Mouse (Mus musculus) stomach, postnatal 0 days (tissue): ENCODE data around the gene Ctnna3. TPM values are rescaled to one million over a fixed set of nuclear protein-coding genes. Genes with fewer than 3 reads are reported as not detected.
"Not testable (repeated sequence)": the region's sequence is repeated elsewhere in the genome, so short reads cannot be mapped to it uniquely, and the experiment has no call there.

ENCODE experiments used
- ATAC-seq: fragments of 200-750 bp; cut with Nextera tagmentation; 2 replicates; pipeline ENCODE4 v1.8.0; 2017; ENCODE audit not compliant: low FRiP score, low TSS enrichment
- DNase-seq: peaks from one replicate; pipeline ENCODE4 v3.0.0-alpha.2; 2016; ENCODE audit warnings: low spot score
- H3K27ac ChIP-seq: fragments of 300-500 bp; sonication (generic); replicated peaks from 2 replicates; pipeline ENCODE4 v1.5.1; 2014; ENCODE audit warnings: mild to moderate bottlenecking, control low read depth
- H3K27me3 ChIP-seq: fragments of 300-500 bp; sonication (generic); 2 replicates; pipeline ENCODE4 v1.6.1; 2014; ENCODE audit warnings: low read length; ENCODE audit not compliant: control insufficient read depth, insufficient read depth
- H3K36me3 ChIP-seq: fragments of 300-500 bp; sonication (generic); 2 replicates; pipeline ENCODE4 v1.6.1; 2014; ENCODE audit warnings: low read length, mixed read lengths; ENCODE audit not compliant: control insufficient read depth, insufficient read depth
- H3K4me1 ChIP-seq: fragments of 300-500 bp; sonication (generic); replicated peaks from 2 replicates; pipeline ENCODE4 v1.6.1; 2014; ENCODE audit warnings: antibody characterized with exemption; ENCODE audit not compliant: control insufficient read depth, insufficient read depth
- H3K4me2 ChIP-seq: fragments of 300-500 bp; sonication (generic); replicated peaks from 2 replicates; pipeline ENCODE4 v1.6.1; 2014; ENCODE audit warnings: low read depth, mild to moderate bottlenecking, control low read depth, moderate library complexity
- H3K4me3 ChIP-seq: fragments of 300-500 bp; sonication (generic); 2 replicates; pipeline ENCODE4 v1.5.1; 2014; ENCODE audit warnings: low read depth, low read length, control low read depth
- H3K9ac ChIP-seq: fragments of 300-500 bp; sonication (generic); 2 replicates; pipeline ENCODE4 v1.6.1; 2014; ENCODE audit warnings: mild to moderate bottlenecking, low read length, control low read depth, mixed read lengths
- H3K9me3 ChIP-seq: fragments of 300-500 bp; sonication (generic); 2 replicates; pipeline ENCODE4 v1.6.1; 2016; ENCODE audit warnings: low read length; ENCODE audit not compliant: control insufficient read depth
- CTCF ChIP-seq: IDR thresholded peaks from 2 replicates; pipeline ENCODE4 v1.5.1; 2016; ENCODE audit warnings: antibody characterized with exemption, low read depth, mild to moderate bottlenecking, moderate library complexity
- EP300 ChIP-seq: optimal IDR thresholded peaks from 2 replicates; pipeline ENCODE3; 2016; ENCODE audit warnings: antibody characterized with exemption
- WGBS: fragments of 180-500 bp; shearing (Covaris S2); extraction: QIAGEN DNeasy Blood & Tissue Kit; methylation state at CpG from one replicate; pipeline ENCODE4 v1.1.7; 2014; 5-methylcytosine and 5-hydroxymethylcytosine counted together
- polyA plus RNA-seq: library from polyadenylated mRNA; unstranded; fragments of >200 nt; fragmentation: Nextera tagmentation; extraction: Ambion mirVana; gene quantifications from 2 replicates; pipeline ENCODE4 v1.2.1, GENCODE M21; 2015

Gene Ctnna3
- polyA plus RNA-seq, 1 experiment from 2014 or later, result 0.27 TPM

DNA sequence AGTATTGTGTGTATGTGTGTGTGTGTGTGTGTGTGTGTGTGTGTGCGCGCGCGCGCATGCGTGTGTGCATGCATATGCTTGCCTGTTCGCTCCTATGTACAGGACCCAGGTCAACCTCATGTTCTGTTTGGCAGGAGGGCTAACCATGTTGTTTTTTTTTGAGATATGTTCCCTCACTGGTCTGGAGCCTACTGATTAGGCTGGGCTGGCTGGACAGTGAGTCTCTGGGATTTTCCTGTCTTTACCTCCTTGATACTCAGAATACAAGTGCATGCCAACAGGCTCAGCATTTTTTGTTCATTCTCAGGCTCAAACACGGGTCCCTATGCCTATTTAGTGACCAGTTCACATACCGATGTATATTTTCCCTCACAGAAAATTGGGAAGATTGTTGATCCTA, 794.1 kb downstream of the Ctnna3 start:
- Histone ChIP-seq H3K27ac (no peak overlapping the region), H3K4me1 (no peaks in the 10 kb centered on the region), H3K27me3 (no peaks in the 10 kb centered on the region), H3K9me3 (no peaks in the 10 kb centered on the region), H3K9ac (no peak overlapping the region), H3K4me3 (no peak overlapping the region), H3K36me3 (no peaks in the 10 kb centered on the region), H3K4me2 (no peak overlapping the region)
- 83% methylated on average over 9 of the region's 9 CpGs for WGBS
- TF ChIP-seq CTCF, result no peak
- no peak for TF ChIP-seq EP300
- no peak for ATAC-seq
- no peak for DNase-seq

GRCm38 (mm10) chr10:64224424-64224823, 794.5 kb downstream of the Ctnna3 start:
- no peaks in the 10 kb centered on the region for H3K4me1 ChIP-seq
- H3K9me3 ChIP-seq, result no peaks in the 10 kb centered on the region
- no peak overlapping the region for H3K9ac ChIP-seq
- no peaks in the 10 kb centered on the region for H3K36me3 ChIP-seq
- WGBS, result 91% methylated on average over 6 of the region's 6 CpGs
- TF ChIP-seq CTCF, result no peak
- no peak for TF ChIP-seq EP300
- no peaks in the 10 kb centered on the region for H3K27me3 ChIP-seq
- no peak overlapping the region for H3K27ac ChIP-seq
- H3K4me2 ChIP-seq, result no peak overlapping the region
- no peak for DNase-seq
- no peak for ATAC-seq
- no peak overlapping the region for H3K4me3 ChIP-seq

GRCm38 (mm10) chr10:64225826-64226225, 795.9 kb downstream of the Ctnna3 start:
- not testable (repeated sequence) for H3K9me3 ChIP-seq, H3K4me2 ChIP-seq, DNase-seq, H3K27ac ChIP-seq, H3K4me1 ChIP-seq, H3K9ac ChIP-seq, H3K27me3 ChIP-seq, ATAC-seq, H3K4me3 ChIP-seq, H3K36me3 ChIP-seq

DNA sequence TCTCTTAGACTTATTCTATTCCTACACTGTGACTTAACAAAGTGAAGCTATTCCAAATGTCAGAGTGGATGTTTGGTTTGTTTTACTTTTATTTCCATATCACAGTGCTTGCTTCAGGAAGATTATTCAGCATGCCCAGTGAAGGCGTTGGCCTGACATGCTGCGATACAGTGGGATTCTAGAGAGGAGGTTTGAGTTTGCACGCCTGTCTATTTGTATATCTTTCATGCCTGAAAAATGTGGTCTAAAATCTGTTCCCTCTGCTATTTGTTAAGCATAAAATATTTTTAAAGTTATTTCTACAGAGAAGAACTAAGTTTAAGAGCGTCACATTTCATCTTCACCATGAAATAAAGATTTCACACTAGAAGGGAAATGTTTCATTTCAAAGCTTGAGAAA, 813.5 kb downstream of the Ctnna3 start:
- no peak overlapping the region for H3K27ac ChIP-seq
- DNase-seq (no peak), ATAC-seq (no peak)
- no peaks in the 10 kb centered on the region for H3K27me3 ChIP-seq
- H3K4me2 ChIP-seq, result no peak overlapping the region
- no peak overlapping the region for H3K9ac ChIP-seq
- no peaks in the 10 kb centered on the region for H3K4me1 ChIP-seq
- H3K36me3 ChIP-seq, result no peaks in the 10 kb centered on the region
- H3K9me3 ChIP-seq, result no peaks in the 10 kb centered on the region
- H3K4me3 ChIP-seq, result no peak overlapping the region
- 38% methylated on average over 4 of the region's 4 CpGs for WGBS
- TF ChIP-seq EP300 (no peak), CTCF (no peak)

DNA sequence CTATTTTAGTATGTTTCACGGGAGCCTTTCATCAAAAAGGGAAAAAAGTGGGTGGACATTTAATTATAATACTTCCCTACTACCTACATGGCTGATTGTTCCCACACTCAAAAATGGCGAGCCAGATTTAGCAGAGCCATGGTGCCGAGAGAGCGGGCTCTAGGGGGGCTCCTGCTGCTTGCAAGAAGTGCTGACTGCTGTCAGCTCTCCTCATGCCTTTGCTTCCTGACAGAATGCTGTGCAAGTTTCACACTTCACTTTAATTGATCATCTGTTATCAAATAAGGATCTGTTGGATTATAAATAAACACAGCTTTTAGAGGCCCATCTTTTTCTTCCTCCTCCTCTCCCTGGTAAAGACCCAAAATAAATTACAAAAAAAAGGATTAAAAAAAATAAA, 838.3 kb downstream of the Ctnna3 start:
- no peak for ATAC-seq
- H3K4me3 ChIP-seq, result no peak overlapping the region
- H3K4me1 ChIP-seq, result no peaks in the 10 kb centered on the region
- no peak overlapping the region for H3K27ac ChIP-seq
- H3K36me3 ChIP-seq, result no peaks in the 10 kb centered on the region
- H3K9me3 ChIP-seq, result no peaks in the 10 kb centered on the region
- DNase-seq, result no peak
- TF ChIP-seq EP300, result no peak
- TF ChIP-seq CTCF, result no peak
- H3K4me2 ChIP-seq, result no peak overlapping the region
- no peaks in the 10 kb centered on the region for H3K27me3 ChIP-seq
- no peak overlapping the region for H3K9ac ChIP-seq
- WGBS, result 82% methylated on average over 4 of the region's 4 CpGs

GRCm38 (mm10) chr10:64275143-64275542, 845.2 kb downstream of the Ctnna3 start:
- DNase-seq, result no peak
- Histone ChIP-seq H3K4me1 (no peaks in the 10 kb centered on the region), H3K9me3 (no peaks in the 10 kb centered on the region), H3K4me3 (no peak overlapping the region), H3K27ac (no peak overlapping the region), H3K9ac (no peak overlapping the region), H3K4me2 (no peak overlapping the region), H3K36me3 (no peaks in the 10 kb centered on the region), H3K27me3 (no peaks in the 10 kb centered on the region)
- WGBS, result 86% methylated on average over 1 of the region's 1 CpGs
- ATAC-seq, result no peak
- TF ChIP-seq EP300 (no peak), CTCF (peak; percentile 37)

GRCm38 (mm10) chr10:64278836-64279235, 848.9 kb downstream of the Ctnna3 start:
- H3K27me3 ChIP-seq, result no peaks in the 10 kb centered on the region
- no peaks in the 10 kb centered on the region for H3K36me3 ChIP-seq
- no peaks in the 10 kb centered on the region for H3K9me3 ChIP-seq
- no peak overlapping the region for H3K9ac ChIP-seq
- no peaks in the 10 kb centered on the region for H3K4me1 ChIP-seq
- 54% methylated on average over 2 of the region's 2 CpGs for WGBS
- no peak for TF ChIP-seq CTCF
- no peak for TF ChIP-seq EP300
- no peak overlapping the region for H3K4me3 ChIP-seq
- ATAC-seq (no peak), DNase-seq (no peak)
- H3K4me2 ChIP-seq, result no peak overlapping the region
- no peak overlapping the region for H3K27ac ChIP-seq
